Mouse (Mus musculus) retina, embryonic 14.5 days (tissue): ENCODE measurements around the gene Fgfr2.

ENCODE experiments used
- DNase-seq: peaks from one replicate; pipeline ENCODE4 v3.0.0-alpha.2; 2015; ENCODE audit warnings: low spot score

Gene Fgfr2

GRCm38 (mm10) chr7:132575623-132576022 lies 547.5 kb downstream of the Fgfr2 start:
- DNase-seq = peak; percentile 87

GRCm38 (mm10) chr7:132574646-132575045 lies 548.5 kb downstream of the Fgfr2 start:
- no peak for DNase-seq

- no peak for DNase-seq
Observed at GRCm38 (mm10) chr7:132573205-132573604, 549.9 kb downstream of the Fgfr2 start.

- no peak for DNase-seq
Observed at GRCm38 (mm10) chr7:132572738-132573137, 550.4 kb downstream of the Fgfr2 start.

GRCm38 (mm10) chr7:132571481-132571880 lies 551.7 kb downstream of the Fgfr2 start:
- DNase-seq = no peak

GRCm38 (mm10) chr7:132570071-132570470 lies 553.1 kb downstream of the Fgfr2 start:
- DNase-seq = no peak

- DNase-seq = no peak
Observed at GRCm38 (mm10) chr7:132568817-132569216, 554.3 kb downstream of the Fgfr2 start.

GRCm38 (mm10) chr7:132565831-132566230 lies 557.3 kb downstream of the Fgfr2 start:
- no peak for DNase-seq

- no peak for DNase-seq
Observed at GRCm38 (mm10) chr7:132559138-132559766, 563.9 kb downstream of the Fgfr2 start.

GRCm38 (mm10) chr7:132558141-132558736 lies 564.9 kb downstream of the Fgfr2 start:
- DNase-seq = no peak

- DNase-seq = no peak
Observed at GRCm38 (mm10) chr7:132556575-132556974, 566.6 kb downstream of the Fgfr2 start.

- no peak for DNase-seq
Observed at GRCm38 (mm10) chr7:132555911-132556310, 567.2 kb downstream of the Fgfr2 start.

- DNase-seq = no peak
Observed at GRCm38 (mm10) chr7:132554091-132554490, 569.1 kb downstream of the Fgfr2 start.

GRCm38 (mm10) chr7:132551351-132552126 lies 571.6 kb downstream of the Fgfr2 start:
- peak; percentile 99 for DNase-seq

- DNase-seq = no peak
Observed at GRCm38 (mm10) chr7:132547126-132547525, 576.0 kb downstream of the Fgfr2 start.

GRCm38 (mm10) chr7:132542427-132542826 lies 580.7 kb downstream of the Fgfr2 start:
- no peak for DNase-seq

- DNase-seq = no peak
Observed at GRCm38 (mm10) chr7:132541566-132541965, 581.6 kb downstream of the Fgfr2 start.

GRCm38 (mm10) chr7:132540597-132540996 lies 582.6 kb downstream of the Fgfr2 start:
- DNase-seq = no peak

- DNase-seq = no peak
Observed at GRCm38 (mm10) chr7:132529206-132529605, 593.9 kb downstream of the Fgfr2 start.

- no peak for DNase-seq
Observed at GRCm38 (mm10) chr7:132513419-132513982, 609.6 kb downstream of the Fgfr2 start.

- no peak for DNase-seq
Observed at GRCm38 (mm10) chr7:132509110-132509509, 614.0 kb downstream of the Fgfr2 start.

- DNase-seq = peak; percentile 49
Observed at GRCm38 (mm10) chr7:132507361-132507760, 615.8 kb downstream of the Fgfr2 start.

- no peak for DNase-seq
Observed at GRCm38 (mm10) chr7:132506226-132506625, 616.9 kb downstream of the Fgfr2 start.
